Mouse (Mus musculus): ENCODE data around the gene Ift22. TPM values are rescaled to one million over a fixed set of nuclear protein-coding genes. Genes with fewer than 3 reads are reported as not detected.

Ift22 gene
- total RNA-seq, 2 experiments from 2014 or later: 4.2 to 5.9 TPM

Other genes with a start within 250 kb of the Ift22 start
- 1 to 10 TPM in 1 of 2 experiments, under 1 TPM in 1; 0.44 to 2.9 TPM for gene Myl10, start 215.0 kb upstream of the Ift22 start, total RNA-seq (2021)
- 1 to 10 TPM; 2.3 to 4.1 TPM for gene Col26a1, start 24.9 kb upstream of the Ift22 start, total RNA-seq (2021)
- 100 to 1,000 TPM; 149 to 165 TPM for gene Fis1, start 45.1 kb downstream of the Ift22 start, total RNA-seq (2021)
- 1 to 10 TPM; 1.7 to 1.8 TPM for gene Cldn15, start 58.5 kb downstream of the Ift22 start, total RNA-seq (2021)
- 10 to 100 TPM; 19.5 to 22.2 TPM for gene Plod3, start 78.9 kb downstream of the Ift22 start, total RNA-seq (2021)
- 10 to 100 TPM; 58.3 to 63.2 TPM for gene Znhit1, start 79.9 kb downstream of the Ift22 start, total RNA-seq (2021)
- not detected for gene Vgf, start 118.2 kb downstream of the Ift22 start, total RNA-seq (2021)
- 10 to 100 TPM; 14.6 to 16.8 TPM for gene Ap1s1, start 138.0 kb downstream of the Ift22 start, total RNA-seq (2021)
- gene Serpine1, start 164.1 kb downstream of the Ift22 start, total RNA-seq (2021): 1 to 10 TPM; 2.8 to 7.5 TPM
- gene Trim56, start 208.1 kb downstream of the Ift22 start, total RNA-seq (2021): 1 to 10 TPM; 7.0 to 8.0 TPM
- gene Muc3, start 241.2 kb downstream of the Ift22 start, total RNA-seq (2021): not detected